Mouse (Mus musculus): ENCODE results near the gene Fads1.

GRCm38 (mm10) chr19:10191326-10191725, 8.6 kb downstream of the Fads1 start:
- TF ChIP-seq POLR2A (IDR thresholded peaks at IDR 0.05; ENCODE audit: extremely low read depth, insufficient read depth, low read length), result no peak
- no peak for TF ChIP-seq CTCF (IDR thresholded peaks at IDR 0.05; ENCODE audit: extremely low read depth, insufficient read depth, low read length)
